Mouse (Mus musculus) CD4-positive, CD25-positive, alpha-beta regulatory T cell (primary cell): ENCODE data around the gene Acvrl1. TPM values are rescaled to one million over a fixed set of nuclear protein-coding genes. Genes with fewer than 3 reads are reported as not detected.

Source experiments
- polyA plus RNA-seq: library from polyadenylated mRNA; unstranded; fragments of 100-300 nt; shearing (Covaris generic); gene quantifications from one replicate; pipeline ENCODE4 v1.2.1, GENCODE M21; 2017

Acvrl1 gene
- 5.3 TPM for polyA plus RNA-seq

GRCm38 (mm10) chr15:101128181-101129089 is at the start of gene Acvrl1:
Gene Acvrl1 (plus strand): TSS chr15:101128522.

DNA sequence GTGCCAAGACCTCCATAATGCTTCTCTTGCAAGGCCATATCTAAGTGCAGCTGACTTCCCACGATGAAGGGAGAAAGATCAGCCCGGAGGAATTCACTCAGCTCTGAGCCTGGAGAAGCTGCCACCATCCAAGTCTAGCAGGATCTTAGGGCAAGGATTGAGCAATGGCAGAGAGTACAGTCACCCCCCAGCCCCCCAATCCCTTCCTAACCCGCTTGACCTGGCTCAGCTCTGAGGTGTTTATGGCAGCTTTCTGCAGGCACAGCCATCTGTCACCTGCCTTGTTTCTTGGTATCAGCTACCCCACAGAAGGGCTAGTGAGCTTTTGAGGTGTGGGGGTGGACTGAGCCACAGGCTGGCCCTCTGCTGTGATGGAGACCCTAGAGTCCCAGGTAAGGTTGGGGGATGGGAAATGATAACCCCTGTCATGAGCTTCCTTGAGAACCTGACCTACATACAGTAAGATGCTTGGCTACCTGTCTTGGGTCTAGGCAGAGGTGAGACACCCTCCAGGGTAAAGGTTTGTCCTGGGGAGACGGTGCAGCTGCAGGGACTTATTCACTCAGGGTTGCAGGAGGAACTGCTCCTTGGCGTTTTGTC is 12.7 kb upstream of the Acvrl1 start, which contains the start of gene Ankrd33:
Gene Ankrd33 (plus strand): TSS at position 245 of the 600 bp plus-strand sequence.

DNA sequence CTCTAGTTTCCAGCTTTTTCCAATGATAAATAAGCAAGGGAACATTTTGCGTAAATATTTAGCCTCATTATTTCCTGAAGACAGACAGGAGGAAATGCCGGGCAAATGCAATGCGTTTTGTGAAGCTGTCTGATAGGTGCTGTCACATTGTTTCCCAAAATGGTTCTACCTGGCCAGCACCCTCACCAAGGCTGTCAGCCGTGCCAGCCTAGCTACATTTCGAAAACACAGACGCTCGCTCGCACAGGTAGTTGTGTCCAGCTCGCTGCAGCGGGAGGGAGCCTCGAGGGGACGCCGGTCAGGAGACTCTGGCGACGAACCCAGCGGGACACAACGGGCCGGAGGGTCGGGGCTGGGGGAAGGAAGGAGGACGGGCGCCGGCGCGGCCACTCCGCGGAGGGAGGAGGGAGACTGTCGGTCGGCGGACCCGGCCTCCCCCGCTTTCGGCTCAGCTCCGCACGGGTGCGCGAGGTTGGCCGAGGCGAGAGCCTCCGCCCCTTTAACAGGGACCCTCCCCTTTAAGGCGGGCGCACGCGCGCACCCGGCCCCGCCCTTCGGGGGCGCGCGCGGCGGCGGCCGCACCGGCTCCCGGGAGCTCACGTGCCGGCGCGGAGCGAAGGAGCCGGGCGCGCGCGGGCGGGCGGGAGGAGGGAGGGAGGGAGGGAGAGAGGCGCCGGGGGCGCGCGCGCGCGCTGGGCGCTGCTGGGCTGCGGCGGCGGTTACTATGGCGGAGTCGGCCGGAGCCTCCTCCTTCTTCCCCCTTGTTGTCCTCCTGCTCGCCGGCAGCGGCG is 45.3 kb downstream of the Acvrl1 start, which contains the start of gene Acvr1b:
Gene Acvr1b (plus strand): TSS at position 647 of the 791 bp plus-strand sequence.

Other genes with a start within 250 kb of the Acvrl1 start
- gene Gm47841, start 81.1 kb upstream of the Acvrl1 start, polyA plus RNA-seq = not detected
- gene Fignl2, start 50.0 kb upstream of the Acvrl1 start, polyA plus RNA-seq = not detected
- not detected for gene Ankrd33, start 12.8 kb upstream of the Acvrl1 start, polyA plus RNA-seq
- gene Acvr1b, start 45.5 kb downstream of the Acvrl1 start, polyA plus RNA-seq = 2.4 TPM
- 8.4 TPM for gene Grasp, start 95.7 kb downstream of the Acvrl1 start, polyA plus RNA-seq
- 116 TPM for gene Nr4a1, start 125.7 kb downstream of the Acvrl1 start, polyA plus RNA-seq
- gene Atg101, start 155.8 kb downstream of the Acvrl1 start, polyA plus RNA-seq = 63.0 TPM
- gene 6030408B16Rik, start 164.7 kb downstream of the Acvrl1 start, polyA plus RNA-seq = not detected
- gene Krt80, start 241.6 kb downstream of the Acvrl1 start, polyA plus RNA-seq = 0.06 TPM